In the genomic region with DNA sequence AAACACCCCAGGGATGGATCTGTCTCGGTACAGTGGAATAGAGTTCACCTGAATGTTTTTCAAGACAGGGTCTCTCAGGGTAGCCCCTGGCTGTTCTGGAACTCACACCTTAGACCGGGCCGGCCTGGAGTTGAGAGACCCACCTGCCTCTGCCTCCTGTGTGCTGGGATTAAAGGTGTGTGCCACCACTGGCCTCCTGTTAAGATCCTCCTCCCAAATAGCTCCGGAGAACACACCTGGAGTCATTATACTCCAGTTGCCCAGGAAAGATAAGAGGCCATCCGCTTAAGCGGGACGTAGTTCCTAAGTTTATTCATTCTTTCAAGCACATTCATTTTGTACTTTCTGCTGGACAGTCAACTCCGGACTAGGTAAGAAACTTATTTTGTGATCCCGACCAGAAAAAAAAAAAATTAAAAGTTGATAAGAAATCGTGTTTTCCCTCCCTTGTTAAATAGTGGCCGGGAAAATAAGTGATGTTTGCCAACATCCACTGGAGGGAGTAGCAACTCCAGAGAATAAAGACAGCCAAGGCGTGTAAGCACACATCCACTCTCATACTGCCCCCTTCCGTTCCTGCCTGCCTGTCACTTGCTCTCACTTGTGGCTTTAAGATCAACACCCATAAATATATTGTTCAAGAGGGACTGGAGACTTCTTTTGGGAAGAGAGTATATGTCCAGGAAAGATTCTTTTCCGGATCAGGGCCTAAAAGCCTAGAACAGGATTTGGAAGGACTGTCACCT, we compare ENCODE assay signal across 8 mouse cellular contexts. TPM values are rescaled to one million over a fixed set of nuclear protein-coding genes. Genes with fewer than 3 reads are reported as not detected.
DNase-seq lines count a peak whose midpoint lies in the region; ATAC-seq and TF ChIP-seq lines count a peak whose summit lies in the region.

No protein-coding gene starts in this region.

- peak overlapping the region; percentile 82 for H3K4me3 ChIP-seq in G1E (ENCODE audit: low read depth, low read length)
- H3K4me3 ChIP-seq in heart, adult 2 months: peak overlapping the region; percentile 62
- H3K4me3 ChIP-seq in liver, postnatal 0 days (ENCODE audit: low read depth, low read length): peak overlapping the region; percentile 91
- H3K4me3 ChIP-seq in neural tube, embryonic 15.5 days (replicated peaks): peak overlapping the region; percentile 60

- DNase-seq in 3T3-L1 (ENCODE audit: low read depth, low spot score): peak; percentile 95
- no peak for DNase-seq in G1E (ENCODE audit: low spot score)
- DNase-seq in heart, adult 2 months: peak in 1 of 2 experiments; percentile 63
- DNase-seq in kidney, adult 9 months: peak; percentile 83
- peak; percentile 76 for DNase-seq in liver, postnatal 0 days
- DNase-seq in thymus, postnatal 36 days: peak; percentile 75 to 79

- H3K36me3 ChIP-seq in G1E (replicated peaks): peaks cover 30% of the 10 kb centered on the region
- H3K36me3 ChIP-seq in heart, adult 2 months (ENCODE audit: control insufficient read depth, insufficient read depth, low read length): no peaks in the 10 kb centered on the region
- no peaks in the 10 kb centered on the region for H3K36me3 ChIP-seq in liver, postnatal 0 days (replicated peaks; ENCODE audit: insufficient read depth, low read length)
- no peaks in the 10 kb centered on the region for H3K36me3 ChIP-seq in neural tube, embryonic 15.5 days

- H3K4me2 ChIP-seq in liver, postnatal 0 days (ENCODE audit: low read depth, low read length): peak overlapping the region; percentile 97
- H3K4me2 ChIP-seq in neural tube, embryonic 15.5 days: peak overlapping the region; percentile 91

- H3K27ac ChIP-seq in heart, adult 2 months: peak overlapping the region; percentile 70
- peak overlapping the region; percentile 82 for H3K27ac ChIP-seq in liver, postnatal 0 days (ENCODE audit: low read depth)
- H3K27ac ChIP-seq in neural tube, embryonic 15.5 days (replicated peaks): no peak overlapping the region

- peaks cover 3% of the 10 kb centered on the region; the same call in 1 of the 2 replicates for H3K9me3 ChIP-seq in G1E (replicated peaks)
- H3K9me3 ChIP-seq in liver, postnatal 0 days (ENCODE audit: low read length): no peaks in the 10 kb centered on the region
- H3K9me3 ChIP-seq in neural tube, embryonic 15.5 days (replicated peaks): no peaks in the 10 kb centered on the region

- TF ChIP-seq POLR2A in heart, adult 2 months (IDR thresholded peaks at IDR 0.05; ENCODE audit: insufficient read depth, low read depth, low read length): no peak

- WGBS in heart, adult 2 months: 4% methylated on average over 14 of the region's 14 CpGs
- WGBS in liver, postnatal 0 days (ENCODE audit: insufficient replicate concordance): 8% methylated on average over 14 of the region's 14 CpGs
- WGBS in neural tube, embryonic 15.5 days: 15% methylated on average over 14 of the region's 14 CpGs

- TF ChIP-seq EP300 in heart, adult 2 months (IDR thresholded peaks at IDR 0.05; ENCODE audit: insufficient read depth, low read depth, low read length): peak; percentile 76
- TF ChIP-seq EP300 in liver, postnatal 0 days (IDR thresholded peaks at IDR 0.05; ENCODE audit: low read depth): no peak

- H3K4me1 ChIP-seq in G1E (ENCODE audit: insufficient read depth, low read depth, low read length): peaks cover 46% of the 10 kb centered on the region
- H3K4me1 ChIP-seq in heart, adult 2 months (ENCODE audit: control insufficient read depth, insufficient read depth, low read length): peaks cover 2% of the 10 kb centered on the region
- peaks cover 5% of the 10 kb centered on the region for H3K4me1 ChIP-seq in liver, postnatal 0 days (ENCODE audit: insufficient read depth)
- H3K4me1 ChIP-seq in neural tube, embryonic 15.5 days: peaks cover 20% of the 10 kb centered on the region

- no peaks in the 10 kb centered on the region for H3K79me2 ChIP-seq in heart, adult 2 months (replicated peaks; ENCODE audit: control insufficient read depth, insufficient read depth, low read length)

- ATAC-seq in G1E (ENCODE audit: extremely low read depth, insufficient number of reproducible peaks, low FRiP score, poor library complexity, severe bottlenecking): peak; percentile 41; the same call in 1 of the 2 replicates
- peak; percentile 62 for ATAC-seq in common myeloid progenitor, adult 5-6 weeks (replicated peaks; ENCODE audit: low read depth, poor library complexity, severe bottlenecking)
- ATAC-seq in liver, postnatal 0 days: no peak
- ATAC-seq in neural tube, embryonic 15.5 days (ENCODE audit: low FRiP score): peak; percentile 9; the same call in 1 of the 2 replicates

- peak; percentile 56 for TF ChIP-seq CTCF in G1E (IDR thresholded peaks at IDR 0.05; ENCODE audit: low read depth, low read length)
- peak; percentile 80 for TF ChIP-seq CTCF in heart, adult 2 months (IDR thresholded peaks at IDR 0.05)
- peak; percentile 94 for TF ChIP-seq CTCF in liver, postnatal 0 days (IDR thresholded peaks at IDR 0.05; ENCODE audit: low read depth)

- intact Hi-C loops in heart, adult 2 months (cut with DNase I): loop anchor here (5.0 kb wide), 2 partner anchors 60 to 110 kb away; partner anchors contain the start of gene Zbtb39

- no peak overlapping the region for H3K9ac ChIP-seq in heart, adult 2 months (ENCODE audit: low read depth, low read length)
- H3K9ac ChIP-seq in liver, postnatal 0 days (replicated peaks): peak overlapping the region; percentile 79
- H3K9ac ChIP-seq in neural tube, embryonic 15.5 days (replicated peaks): peak overlapping the region; percentile 60

- no peaks in the 10 kb centered on the region for H3K27me3 ChIP-seq in G1E (ENCODE audit: insufficient read depth, low read length)
- no peaks in the 10 kb centered on the region for H3K27me3 ChIP-seq in heart, adult 2 months (ENCODE audit: control insufficient read depth, insufficient read depth, low read length)
- no peaks in the 10 kb centered on the region for H3K27me3 ChIP-seq in liver, postnatal 0 days (ENCODE audit: insufficient read depth, low read length)
- no peaks in the 10 kb centered on the region for H3K27me3 ChIP-seq in neural tube, embryonic 15.5 days (replicated peaks)

RNA-seq across cellular contexts. Expression of gene Nab2, which starts 9.4 kb away (rescaled TPM):
- total RNA-seq in G1E (2014; fragmentation: Nextera tagmentation): 28.6 and 31.6 TPM in 2 replicates
- total RNA-seq in G1E (2017): 41.0 and 41.8 TPM in 2 replicates
- polyA plus RNA-seq in G1E (2012): 92.3 and 106 TPM in 2 replicates
- 5.7 and 6.8 TPM in 2 replicates for total RNA-seq in common myeloid progenitor, adult 5-6 weeks (2017)
- total RNA-seq in heart, adult 2 months (2021): 1 to 10 TPM; 5.0 to 6.3 TPM
- 10.0 and 11.2 TPM in 2 replicates for polyA plus RNA-seq in heart, adult 2 months (2012; rRNA removed)
- 2.4 and 4.3 TPM in 2 replicates for polyA plus RNA-seq in liver, postnatal 0 days (2015; fragmentation: Nextera tagmentation; extraction: Ambion mirVana)
- polyA plus RNA-seq in neural tube, embryonic 15.5 days (2015; fragmentation: Nextera tagmentation; extraction: Ambion mirVana): 2.5 and 4.8 TPM in 2 replicates

RNA-seq across cellular contexts. Expression of gene Nemp1, which starts 11.1 kb away (rescaled TPM):
- total RNA-seq in G1E (2014; fragmentation: Nextera tagmentation): 41.9 and 57.6 TPM in 2 replicates
- total RNA-seq in G1E (2017): 36.2 and 40.4 TPM in 2 replicates
- 5.5 and 5.6 TPM in 2 replicates for polyA plus RNA-seq in G1E (2012)
- 20.8 and 22.6 TPM in 2 replicates for total RNA-seq in common myeloid progenitor, adult 5-6 weeks (2017)
- total RNA-seq in heart, adult 2 months (2021): 1 to 10 TPM; 3.7 to 4.2 TPM
- 2.2 and 4.0 TPM in 2 replicates for polyA plus RNA-seq in heart, adult 2 months (2012; rRNA removed)
- polyA plus RNA-seq in liver, postnatal 0 days (2015; fragmentation: Nextera tagmentation; extraction: Ambion mirVana): 5.6 and 6.3 TPM in 2 replicates
- 3.4 and 4.7 TPM in 2 replicates for polyA plus RNA-seq in neural tube, embryonic 15.5 days (2015; fragmentation: Nextera tagmentation; extraction: Ambion mirVana)

RNA-seq across cellular contexts. Expression of gene Myo1a, which starts 27.2 kb away (rescaled TPM):
- total RNA-seq in G1E (2014; fragmentation: Nextera tagmentation) (0.23 and 3.1 TPM in 2 replicates), G1E (2017) (0.16 and 0.23 TPM in 2 replicates)
- polyA plus RNA-seq in G1E (2012): 0.09 TPM in 1 of 2 replicates, not detected in the other
- not detected in 2 replicates for total RNA-seq in common myeloid progenitor, adult 5-6 weeks (2017)
- under 1 TPM in 1 of 2 experiments, not detected in 1; 0.08 TPM for total RNA-seq in heart, adult 2 months (2021)
- polyA plus RNA-seq in heart, adult 2 months (2012; rRNA removed): 0.04 and 0.12 TPM in 2 replicates
- 0.07 TPM in 1 of 2 replicates, not detected in the other for polyA plus RNA-seq in liver, postnatal 0 days (2015; fragmentation: Nextera tagmentation; extraction: Ambion mirVana)
- polyA plus RNA-seq in neural tube, embryonic 15.5 days (2015; fragmentation: Nextera tagmentation; extraction: Ambion mirVana): 1.2 and 2.1 TPM in 2 replicates

RNA-seq across cellular contexts. Expression of gene Stat6, which starts 35.0 kb away (rescaled TPM):
- 44.0 and 55.0 TPM in 2 replicates for total RNA-seq in G1E (2014; fragmentation: Nextera tagmentation)
- 84.0 and 90.5 TPM in 2 replicates for total RNA-seq in G1E (2017)
- 65.5 and 69.5 TPM in 2 replicates for polyA plus RNA-seq in G1E (2012)
- 33.1 and 48.3 TPM in 2 replicates for total RNA-seq in common myeloid progenitor, adult 5-6 weeks (2017)
- 10 to 100 TPM; 43.7 to 43.9 TPM for total RNA-seq in heart, adult 2 months (2021)
- 49.5 and 61.7 TPM in 2 replicates for polyA plus RNA-seq in heart, adult 2 months (2012; rRNA removed)
- 11.3 and 13.0 TPM in 2 replicates for polyA plus RNA-seq in liver, postnatal 0 days (2015; fragmentation: Nextera tagmentation; extraction: Ambion mirVana)
- 5.0 and 11.5 TPM in 2 replicates for polyA plus RNA-seq in neural tube, embryonic 15.5 days (2015; fragmentation: Nextera tagmentation; extraction: Ambion mirVana)

RNA-seq across cellular contexts. Expression of gene Tac2, which starts 46.5 kb away (rescaled TPM):
- total RNA-seq in G1E (2014; fragmentation: Nextera tagmentation): not detected in 2 replicates
- total RNA-seq in G1E (2017): not detected in 2 replicates
- polyA plus RNA-seq in G1E (2012): not detected in 2 replicates
- 0.68 TPM in 1 of 2 replicates, not detected in the other for total RNA-seq in common myeloid progenitor, adult 5-6 weeks (2017)
- not detected for total RNA-seq in heart, adult 2 months (2021)
- not detected in 2 replicates for polyA plus RNA-seq in heart, adult 2 months (2012; rRNA removed)
- polyA plus RNA-seq in liver, postnatal 0 days (2015; fragmentation: Nextera tagmentation; extraction: Ambion mirVana): 1.9 and 2.3 TPM in 2 replicates
- 0.56 and 0.75 TPM in 2 replicates for polyA plus RNA-seq in neural tube, embryonic 15.5 days (2015; fragmentation: Nextera tagmentation; extraction: Ambion mirVana)
